Mouse (Mus musculus): Measurements from ENCODE around the gene Fam114a1.

GRCm38 (mm10) chr5:65081836-65082235 lies 112.0 kb downstream of the Fam114a1 start:
- no peak for TF ChIP-seq POLR2A (IDR thresholded peaks at IDR 0.05; ENCODE audit: control insufficient read depth, low read depth, low read length)
- no peak for TF ChIP-seq CTCF (IDR thresholded peaks at IDR 0.05; ENCODE audit: control insufficient read depth, insufficient read depth, insufficient replicate concordance, low read depth, low read length)
